Mouse (Mus musculus): Measurements from ENCODE around the gene Rtl5.

The Rtl5 gene

DNA sequence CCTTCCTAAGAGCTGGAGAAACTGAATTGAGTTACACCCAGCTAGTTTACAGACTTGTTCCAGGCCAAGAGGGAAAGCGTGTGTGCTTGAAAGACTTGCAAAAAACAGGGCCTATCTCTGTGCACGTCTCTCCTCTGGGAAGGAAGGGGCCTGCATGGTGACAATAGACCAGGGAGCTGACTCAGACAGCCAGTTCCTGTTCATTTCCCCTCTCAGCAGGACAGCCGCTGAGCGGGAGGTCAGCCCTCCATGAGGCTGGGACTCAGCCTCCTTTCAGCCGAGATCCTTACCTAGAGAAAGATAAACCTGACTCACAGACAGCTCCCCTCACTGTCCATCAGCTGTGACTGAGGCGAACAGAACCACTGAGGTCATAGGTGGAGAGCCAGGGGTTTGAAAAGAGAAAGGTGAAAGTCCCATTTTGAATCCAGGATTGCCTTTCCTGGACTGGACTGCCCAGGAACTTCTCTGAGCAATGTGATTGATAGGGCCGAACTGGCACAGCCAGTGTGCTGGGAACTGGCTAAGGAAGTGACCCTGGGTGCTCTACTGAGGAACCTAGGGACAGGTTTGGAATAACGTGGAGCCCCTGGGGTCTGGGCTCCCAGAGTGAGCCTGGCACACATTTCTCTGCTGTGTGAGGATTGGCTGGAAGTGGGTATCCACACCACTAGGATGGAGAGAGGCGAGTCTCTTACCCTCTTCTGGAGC is 53.7 kb downstream of the Rtl5 start:
- no peak for DNase-seq (ENCODE audit: low read depth in 2 of 2, low spot score in 2 of 2)

Data from CD8-positive naive resting alpha-beta T cell, adult 2 months (primary cell).